Mouse (Mus musculus) retina, embryonic 14.5 days (tissue): ENCODE results near the gene Fgd5.
A peak's percentile ranks its signal among the peaks of the same experiment; 100 is the strongest.
"Not testable (repeated sequence)": the region's sequence is repeated elsewhere in the genome, so short reads cannot be mapped to it uniquely, and the experiment has no call there.

Experiments
- DNase-seq: peaks from one replicate; pipeline ENCODE4 v3.0.0-alpha.2; 2015; ENCODE audit warnings: low spot score

The Fgd5 gene

DNA sequence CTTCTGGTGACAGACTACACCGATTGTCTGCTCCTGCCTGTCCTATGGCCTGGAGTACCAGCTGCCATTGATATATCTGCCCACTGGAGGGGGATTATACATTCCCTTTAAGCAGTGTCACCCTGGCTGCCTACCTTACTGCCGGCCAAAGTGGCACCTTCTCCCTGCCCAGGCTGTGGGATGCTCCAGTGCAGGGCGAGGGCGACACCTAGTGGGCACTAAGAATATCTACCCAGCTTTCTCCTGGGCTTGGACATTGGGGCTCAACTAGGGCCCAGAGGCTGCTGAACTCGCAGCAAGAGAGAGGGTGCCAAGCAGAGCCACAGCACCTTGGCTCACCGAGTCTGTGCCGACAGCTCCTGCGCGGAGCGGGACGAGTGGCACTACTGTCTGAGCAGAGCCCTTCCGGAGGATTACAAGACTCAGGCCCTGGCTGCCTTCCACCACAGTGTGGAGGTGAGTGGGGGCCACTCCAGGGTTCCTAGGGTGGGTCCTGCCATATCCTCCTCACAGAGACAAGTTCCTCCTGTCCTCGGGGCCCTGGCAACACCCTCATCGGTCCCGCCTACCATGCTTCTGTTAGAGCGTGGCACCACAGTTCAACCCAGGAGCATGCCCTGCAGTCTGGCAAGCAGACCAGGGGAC is 88.6 kb downstream of the Fgd5 start:
- peak; percentile 92 for DNase-seq

GRCm38 (mm10) chr6:92071121-92071839 is 92.6 kb downstream of the Fgd5 start:
- no peak for DNase-seq

DNA sequence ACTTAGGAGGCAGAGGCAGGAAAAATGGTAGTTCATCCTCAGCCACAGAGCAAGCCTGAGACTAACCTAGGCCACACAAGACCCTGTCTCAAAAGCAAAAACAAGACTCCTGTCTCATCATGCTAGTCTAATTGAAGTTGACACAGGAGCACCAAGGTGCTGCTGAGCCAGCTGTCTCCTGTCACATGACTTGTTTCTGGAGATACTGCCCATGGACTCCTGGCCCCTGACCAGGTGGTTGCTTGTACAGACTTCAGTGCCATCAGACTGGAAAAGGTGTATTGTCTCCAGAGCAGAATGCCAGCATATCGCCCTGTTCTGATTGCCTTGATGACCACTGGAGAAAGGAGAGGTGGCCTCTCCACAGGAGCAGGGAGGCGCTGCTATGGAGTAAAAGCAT is 102.1 kb downstream of the Fgd5 start:
- DNase-seq, result no peak

DNA sequence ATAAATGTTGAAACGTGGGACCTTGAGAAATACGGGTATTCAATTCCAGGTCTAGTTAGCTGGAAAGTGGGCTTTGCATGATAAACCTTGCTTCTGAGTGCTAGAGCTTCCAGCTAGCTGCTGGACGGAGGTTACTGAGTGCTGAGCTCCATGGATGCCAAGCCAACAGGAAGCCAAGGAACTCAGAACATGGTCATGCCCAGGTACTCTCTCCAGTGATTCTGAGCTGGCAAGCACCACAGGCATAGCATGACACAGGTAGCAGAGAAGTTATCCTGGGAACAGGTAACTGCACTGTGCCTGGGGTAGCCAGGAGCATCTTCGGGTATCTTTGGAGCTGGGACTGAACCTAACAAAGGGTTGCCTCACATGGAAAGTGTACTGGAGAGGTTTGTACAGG is 104.1 kb downstream of the Fgd5 start:
- no peak for DNase-seq

DNA sequence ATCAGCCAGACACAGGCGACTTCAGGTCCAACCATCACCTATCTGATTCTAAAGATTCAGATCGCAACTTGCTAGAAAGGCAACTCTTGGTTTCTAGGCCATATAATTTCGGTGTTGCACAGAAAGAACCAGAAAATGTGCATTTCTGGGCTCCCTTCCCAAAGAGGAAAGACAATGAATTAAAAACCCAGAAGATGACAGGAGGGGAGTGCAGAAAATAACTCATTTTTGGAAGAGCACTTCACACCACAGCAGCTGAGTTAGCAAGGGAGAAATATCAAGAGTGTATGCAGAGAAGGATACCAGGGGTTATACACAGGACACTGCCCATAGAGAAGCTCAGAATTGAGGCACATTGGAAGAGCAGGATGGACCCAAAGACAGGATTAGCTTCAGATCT is 106.3 kb downstream of the Fgd5 start:
- no peak for DNase-seq

GRCm38 (mm10) chr6:92089141-92089540 is 110.5 kb downstream of the Fgd5 start:
- DNase-seq, result not testable (repeated sequence)

DNA sequence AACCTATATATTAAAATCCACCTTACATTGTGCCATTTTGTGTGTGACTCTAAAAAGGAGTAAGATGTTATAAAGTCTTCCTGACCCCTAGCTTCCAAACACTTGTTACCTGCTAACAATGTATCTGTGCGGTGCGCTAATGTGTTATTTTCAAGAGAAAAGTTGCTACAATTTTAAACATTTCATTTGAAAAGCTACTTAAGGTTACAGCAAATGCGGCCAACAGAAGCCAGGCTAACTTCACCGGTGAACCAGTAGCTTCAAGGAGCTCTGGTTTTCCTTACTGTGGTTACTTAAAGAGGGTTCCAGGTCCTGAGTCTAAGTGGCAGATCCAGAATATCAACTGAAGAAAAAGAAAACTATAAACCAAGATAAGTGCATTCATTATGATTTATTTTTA is 111.3 kb downstream of the Fgd5 start:
- DNase-seq, result no peak

DNA sequence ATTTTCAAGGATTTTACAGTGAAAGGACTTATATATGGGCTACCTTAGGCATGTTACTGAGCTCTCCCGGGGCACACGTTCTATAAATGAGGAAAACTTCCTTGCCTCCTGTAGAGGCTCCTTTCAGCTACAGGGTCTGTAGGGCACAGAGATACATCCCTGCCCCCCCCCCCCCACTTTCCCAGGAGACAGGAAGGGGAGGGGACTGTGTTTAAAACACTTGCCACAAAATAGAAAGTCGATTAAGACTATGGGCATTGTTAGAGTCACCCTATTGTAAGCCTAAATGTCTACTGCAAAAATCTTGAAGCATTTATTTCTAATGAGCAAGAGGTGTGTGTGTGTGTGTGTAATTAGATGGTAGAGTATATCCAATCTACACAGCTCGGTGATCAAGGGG is 111.8 kb downstream of the Fgd5 start:
- no peak for DNase-seq

DNA sequence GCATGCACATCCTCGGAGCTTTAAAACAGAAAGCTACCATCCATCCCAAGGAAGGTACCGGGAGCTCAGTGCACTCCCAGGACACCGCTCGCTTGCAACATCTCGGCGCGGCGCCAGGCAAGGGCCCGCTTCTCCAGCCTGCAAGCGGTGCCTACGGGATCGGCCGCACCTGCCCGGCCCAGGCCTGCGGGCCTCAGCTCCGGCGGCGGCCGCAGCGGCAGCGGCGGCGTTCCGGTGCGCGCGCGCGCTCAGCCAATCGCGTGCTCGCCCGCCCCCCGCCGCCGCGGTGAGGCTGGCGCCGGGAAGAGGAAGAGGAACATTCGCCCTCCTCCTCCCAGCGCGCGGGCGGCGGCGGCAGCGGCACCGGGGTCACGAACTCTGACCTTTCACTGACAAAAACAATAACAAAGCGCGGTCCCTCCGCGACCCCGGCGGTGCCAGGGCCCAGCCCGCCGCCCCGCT is 112.5 kb downstream of the Fgd5 start, which contains the start of gene Nr2c2:
Nr2c2 (plus strand) TSS at position 261 of the 462 bp plus-strand sequence.
- DNase-seq, result peak; percentile 86

DNA sequence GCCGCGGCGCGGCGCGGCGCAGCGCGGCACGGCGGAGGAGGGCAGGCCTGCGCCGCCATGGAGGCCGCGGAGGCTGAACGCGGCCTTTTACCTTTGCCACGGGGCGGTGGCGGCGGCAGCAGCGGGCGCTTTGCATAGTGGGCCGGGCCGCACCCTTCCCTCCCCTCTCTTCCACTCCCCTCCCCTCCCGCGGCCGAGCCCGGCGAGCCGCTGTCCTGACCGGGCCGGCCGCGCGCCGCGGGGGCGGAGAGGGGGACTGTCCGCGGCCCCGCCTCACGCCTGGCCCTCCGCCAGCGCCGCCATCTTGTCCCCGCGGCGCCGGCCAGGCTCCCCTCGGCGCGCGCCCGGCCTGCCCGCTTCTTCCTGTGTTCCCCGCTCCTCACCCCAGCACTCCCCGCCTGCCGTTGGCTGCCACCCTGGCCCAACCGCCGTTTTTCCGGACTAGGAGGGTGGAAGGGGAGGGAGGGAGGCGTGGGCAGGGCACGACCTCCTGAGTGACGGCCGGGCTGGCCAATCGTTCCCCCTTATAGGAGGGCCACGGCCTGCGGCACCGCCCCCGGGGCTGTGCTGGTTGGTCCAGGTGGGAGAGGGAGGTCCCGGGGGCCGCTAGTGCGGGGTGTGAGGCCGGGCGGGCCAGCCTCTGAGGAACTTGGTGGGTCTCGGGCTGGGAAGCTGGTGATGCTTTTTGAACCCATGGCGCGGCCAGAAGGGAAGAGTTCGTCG is 113.2 kb downstream of the Fgd5 start:
- peak; percentile 99 for DNase-seq

GRCm38 (mm10) chr6:92092737-92093136 is 114.1 kb downstream of the Fgd5 start:
- DNase-seq, result peak; percentile 10

DNA sequence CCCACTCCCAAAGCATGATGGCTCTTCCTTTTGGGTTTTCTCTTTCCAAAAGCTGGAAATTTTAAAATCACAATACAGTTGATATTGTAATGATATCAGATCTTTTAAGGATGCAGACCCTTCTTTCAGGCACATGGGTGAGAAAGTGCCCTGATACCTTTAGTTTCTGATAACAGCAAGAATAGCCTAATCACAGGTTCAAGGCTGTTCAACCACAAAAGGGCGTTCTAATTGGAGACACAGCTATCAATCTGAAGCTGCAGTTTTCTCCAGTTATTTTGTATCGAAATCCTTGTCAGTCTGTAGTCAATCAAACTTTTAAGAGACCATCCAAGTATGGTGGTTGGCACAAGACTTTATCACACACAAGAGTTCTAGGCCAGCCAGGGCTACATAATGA is 115.2 kb downstream of the Fgd5 start:
- no peak for DNase-seq

GRCm38 (mm10) chr6:92100679-92101360 is 122.1 kb downstream of the Fgd5 start:
- no peak for DNase-seq

DNA sequence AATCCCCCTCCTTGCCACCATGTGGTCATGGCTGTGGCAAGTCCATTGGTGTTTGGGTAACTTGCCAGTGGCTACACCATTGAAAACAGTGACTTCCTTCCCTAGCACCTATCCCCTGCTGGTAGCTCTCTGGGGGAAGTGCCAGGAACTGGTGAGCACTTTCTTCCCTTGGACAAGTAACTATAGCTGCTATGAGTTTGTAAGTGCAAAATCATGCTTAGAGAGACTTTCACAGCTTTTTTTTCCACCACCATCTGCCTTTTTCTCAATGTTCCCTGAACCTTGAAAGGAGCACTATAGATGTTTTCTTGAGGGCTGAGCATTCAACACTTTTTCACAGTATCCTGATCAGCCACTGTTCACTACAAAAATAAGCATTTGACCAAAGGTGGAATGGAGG is 145.9 kb downstream of the Fgd5 start:
- no peak for DNase-seq
